Mouse (Mus musculus) thymus, adult 2 months (tissue): Measurements from ENCODE around the gene Fkrp.

Source experiments
- CTCF ChIP-seq: fragments of 200-500 bp; IDR thresholded peaks from 2 replicates; pipeline ENCODE4 v1.5.1; 2012; ENCODE audit warnings: mild to moderate bottlenecking, control low read depth, low read length, moderate library complexity, borderline replicate concordance; ENCODE audit not compliant: control insufficient read depth, poor library complexity, insufficient read depth; ENCODE audit errors: extremely low read depth
- POLR2A ChIP-seq: fragments of 200-500 bp; IDR thresholded peaks from 2 replicates; pipeline ENCODE4 v1.6.1; 2012; ENCODE audit warnings: mild to moderate bottlenecking, low read length, control low read depth, moderate library complexity; ENCODE audit not compliant: control insufficient read depth, poor library complexity, insufficient read depth; ENCODE audit errors: extremely low read depth

DNA sequence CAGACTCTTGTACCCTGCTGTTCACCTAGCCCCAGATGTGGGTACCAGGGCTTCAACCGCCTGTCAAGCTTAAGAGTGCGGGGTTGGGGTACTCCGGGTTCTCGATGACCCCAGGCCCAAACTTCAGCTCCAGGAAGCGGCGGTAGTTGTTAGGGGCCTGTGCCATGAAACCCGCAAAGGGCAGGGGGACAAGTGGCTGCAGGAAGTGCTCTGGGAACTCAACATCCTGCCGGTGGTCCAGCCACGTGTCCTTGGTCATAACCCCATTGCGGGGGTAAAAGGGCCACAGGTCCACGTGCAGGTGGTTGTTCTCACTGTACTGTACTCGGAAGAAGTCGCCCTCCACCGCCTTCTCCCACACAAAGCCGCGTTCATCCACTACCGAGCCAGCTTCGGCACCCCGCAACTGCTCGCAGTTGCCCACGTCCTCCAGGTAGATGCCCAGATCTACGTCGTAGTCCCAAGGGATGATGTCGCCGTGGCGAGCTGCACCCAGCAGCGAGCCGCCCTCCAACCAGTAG, 6.1 kb downstream of the Fkrp start:
- TF ChIP-seq CTCF (no peak), POLR2A (no peak)
